Comparison of ENCODE assay signal across 11 mouse cellular contexts in the genomic region with DNA sequence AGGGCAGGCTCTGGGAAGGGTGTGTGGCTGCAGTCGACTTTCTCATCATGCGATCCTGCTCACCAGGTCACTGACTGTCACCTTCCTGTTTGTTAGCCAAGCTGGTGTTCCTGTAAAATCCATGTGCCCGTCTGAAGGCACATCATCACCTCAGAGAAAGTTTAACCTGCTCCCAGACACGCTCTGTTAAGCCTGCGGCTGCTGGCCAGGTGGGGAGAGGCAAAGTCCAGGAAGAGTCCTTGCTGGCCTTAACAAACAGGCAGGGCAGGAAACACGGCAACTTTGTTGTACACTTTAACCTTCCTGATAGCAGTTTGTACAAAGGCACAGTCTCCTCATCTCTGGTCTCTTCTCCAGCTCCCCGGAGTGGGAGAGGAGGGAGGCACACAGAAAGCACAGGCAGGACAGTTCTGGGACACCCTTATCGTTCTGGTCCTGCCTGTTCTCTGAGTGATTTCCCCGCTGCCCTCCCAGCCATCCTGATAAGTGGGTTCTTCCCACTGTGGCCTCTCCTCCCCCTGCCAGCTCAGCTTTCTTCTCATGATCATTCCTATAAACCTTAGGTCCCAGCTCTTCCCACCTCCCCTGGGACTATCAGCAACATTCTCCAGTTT. TPM values are rescaled to one million over a fixed set of nuclear protein-coding genes. Genes with fewer than 3 reads are reported as not detected.
DNase-seq lines count a peak whose midpoint lies in the region; ATAC-seq and TF ChIP-seq lines count a peak whose summit lies in the region.
"Had no signal": no experiment of that assay in that cellular context is flagged by ENCODE, and none has a peak within 500 bp of the region (broad histone marks: within the 10 kb centered on the region; RNA-seq: fewer than 3 reads in every experiment).

No protein-coding gene starts in this region.

- no peak overlapping the region for H3K9ac ChIP-seq in heart, embryonic 15.5 days
- no peak overlapping the region for H3K9ac ChIP-seq in heart, adult 2 months (ENCODE audit: low read depth, low read length)
- no peak overlapping the region for H3K9ac ChIP-seq in liver, adult 2 months (ENCODE audit: low read depth, low read length)

- peak overlapping the region; percentile 21; the same call in 1 of the 2 replicates for H3K27ac ChIP-seq in heart, embryonic 15.5 days
- no peak overlapping the region for H3K27ac ChIP-seq in heart, adult 2 months
- H3K27ac ChIP-seq in liver, adult 2 months (replicated peaks; ENCODE audit: insufficient read depth, low read depth, low read length), result no peak overlapping the region
- peak overlapping the region; percentile 29 for H3K27ac ChIP-seq in testis, adult 2 months (ENCODE audit: control insufficient read depth, insufficient read depth, low read depth, low read length)
- no peak overlapping the region for H3K27ac ChIP-seq in thymus, adult 2 months (ENCODE audit: control insufficient read depth, insufficient read depth, low read length)

- ATAC-seq in heart, embryonic 15.5 days (replicated peaks; ENCODE audit: insufficient number of reproducible peaks, insufficient read depth, low FRiP score, low read depth), result no peak
- ATAC-seq: Patski had no signal

- TF ChIP-seq POLR2A in heart, adult 2 months (IDR thresholded peaks at IDR 0.05; ENCODE audit: insufficient read depth, low read depth, low read length), result no peak
- TF ChIP-seq POLR2A in liver, adult 2 months (IDR thresholded peaks at IDR 0.05; ENCODE audit: extremely low read depth, insufficient read depth, low read length), result no peak
- peak; percentile 44; the same call in 1 of the 2 replicates for TF ChIP-seq POLR2A in testis, adult 2 months (IDR thresholded peaks at IDR 0.05; ENCODE audit: control insufficient read depth, low read depth, low read length)
- no peak for TF ChIP-seq POLR2A in thymus, adult 2 months (IDR thresholded peaks at IDR 0.05; ENCODE audit: control insufficient read depth, extremely low read depth, insufficient read depth, low read length, poor library complexity)

- intact Hi-C loops in heart, adult 2 months (cut with DNase I), result no loop called here

- no peak for DNase-seq in heart, adult 2 months
- DNase-seq in kidney, adult 9 months, result peak; percentile 96
- peak; percentile 85 for DNase-seq in liver, adult 2 months (ENCODE audit: extremely low read depth, low read depth, low spot score)
- no peak for DNase-seq in frontal cortex, postnatal 10 days (ENCODE audit: low spot score in 2 of 2)
- DNase-seq in thymus, adult 2 months, result no peak
- no peak for DNase-seq in thymus, postnatal 10 days (ENCODE audit: low spot score in 2 of 2)
- DNase-seq: adrenal gland, postnatal 10 days; left cerebral cortex, postnatal 4 days had no signal

- H3K4me2 ChIP-seq in heart, embryonic 15.5 days, result no peak overlapping the region

- WGBS in heart, embryonic 15.5 days, result 37% methylated on average over 9 of the region's 9 CpGs
- WGBS in heart, adult 2 months, result 38% methylated on average over 9 of the region's 9 CpGs
- WGBS in liver, adult 2 months, result 22% methylated on average over 9 of the region's 9 CpGs
- WGBS in thymus, adult 2 months, result 89% methylated on average over 9 of the region's 9 CpGs

- peaks cover 22% of the 10 kb centered on the region for H3K4me1 ChIP-seq in heart, embryonic 15.5 days (replicated peaks)
- peaks cover 3% of the 10 kb centered on the region for H3K4me1 ChIP-seq in heart, adult 2 months (ENCODE audit: control insufficient read depth, insufficient read depth, low read length)
- peaks cover 6% of the 10 kb centered on the region; the same call in 1 of the 2 replicates for H3K4me1 ChIP-seq in liver, adult 2 months (ENCODE audit: control insufficient read depth, insufficient read depth, low read length)
- H3K4me1 ChIP-seq in testis, adult 2 months (ENCODE audit: control insufficient read depth, insufficient read depth, low read length), result no peaks in the 10 kb centered on the region
- peaks cover 9% of the 10 kb centered on the region for H3K4me1 ChIP-seq in thymus, adult 2 months (replicated peaks; ENCODE audit: control insufficient read depth, insufficient read depth, low read length)

- H3K9me3 ChIP-seq in heart, embryonic 15.5 days (replicated peaks), result no peaks in the 10 kb centered on the region

- TF ChIP-seq CTCF in heart, adult 2 months (IDR thresholded peaks at IDR 0.05), result no peak
- no peak for TF ChIP-seq CTCF in liver, adult 2 months (IDR thresholded peaks at IDR 0.05; ENCODE audit: low read depth, low read length)
- no peak for TF ChIP-seq CTCF in testis, adult 2 months (IDR thresholded peaks at IDR 0.05; ENCODE audit: control insufficient read depth, insufficient read depth, insufficient replicate concordance, low read depth, low read length)
- no peak for TF ChIP-seq CTCF in thymus, adult 2 months (IDR thresholded peaks at IDR 0.05; ENCODE audit: borderline replicate concordance, control insufficient read depth, extremely low read depth, insufficient read depth, low read length, poor library complexity)

- H3K27me3 ChIP-seq in heart, embryonic 15.5 days, result no peaks in the 10 kb centered on the region
- no peaks in the 10 kb centered on the region for H3K27me3 ChIP-seq in heart, adult 2 months (ENCODE audit: control insufficient read depth, insufficient read depth, low read length)
- no peaks in the 10 kb centered on the region for H3K27me3 ChIP-seq in liver, adult 2 months (ENCODE audit: control insufficient read depth, insufficient read depth, low read length)
- no peaks in the 10 kb centered on the region for H3K27me3 ChIP-seq in testis, adult 2 months (ENCODE audit: control insufficient read depth, insufficient read depth, low read length)
- H3K27me3 ChIP-seq in thymus, adult 2 months (ENCODE audit: control insufficient read depth, insufficient read depth, low read length), result no peaks in the 10 kb centered on the region
- H3K27me3 ChIP-seq: Patski had no signal

- no peak for TF ChIP-seq EP300 in heart, adult 2 months (IDR thresholded peaks at IDR 0.05; ENCODE audit: insufficient read depth, low read depth, low read length)

- no peaks in the 10 kb centered on the region for H3K79me2 ChIP-seq in heart, adult 2 months (replicated peaks; ENCODE audit: control insufficient read depth, insufficient read depth, low read length)
- no peaks in the 10 kb centered on the region for H3K79me2 ChIP-seq in liver, adult 2 months (ENCODE audit: control insufficient read depth, insufficient read depth, low read length)

- no peaks in the 10 kb centered on the region for H3K36me3 ChIP-seq in heart, embryonic 15.5 days
- no peaks in the 10 kb centered on the region for H3K36me3 ChIP-seq in heart, adult 2 months (ENCODE audit: control insufficient read depth, insufficient read depth, low read length)
- H3K36me3 ChIP-seq in liver, adult 2 months (ENCODE audit: control insufficient read depth, insufficient read depth, low read length), result no peaks in the 10 kb centered on the region
- H3K36me3 ChIP-seq in testis, adult 2 months (ENCODE audit: control insufficient read depth, insufficient read depth, low read length), result no peaks in the 10 kb centered on the region
- no peaks in the 10 kb centered on the region for H3K36me3 ChIP-seq in thymus, adult 2 months (ENCODE audit: control insufficient read depth, insufficient read depth, low read length)

- no peak overlapping the region for H3K4me3 ChIP-seq in heart, embryonic 15.5 days
- H3K4me3 ChIP-seq in heart, adult 2 months, result no peak overlapping the region
- H3K4me3 ChIP-seq in liver, adult 2 months (ENCODE audit: insufficient read depth, low read depth, low read length), result no peak overlapping the region
- peak overlapping the region; percentile 20 for H3K4me3 ChIP-seq in testis, adult 2 months (ENCODE audit: control insufficient read depth, low read depth, low read length)
- no peak overlapping the region for H3K4me3 ChIP-seq in thymus, adult 2 months (ENCODE audit: control insufficient read depth, insufficient read depth, low read length)

RNA-seq across cellular contexts. Expression of gene Capn15, which starts 36.2 kb away (rescaled TPM):
- 9.3 and 13.5 TPM in 2 replicates for polyA plus RNA-seq in heart, embryonic 15.5 days (2015; fragmentation: Nextera tagmentation; extraction: Ambion mirVana)
- total RNA-seq in heart, adult 2 months (2021), result 1 to 10 TPM; 6.1 to 7.4 TPM
- polyA plus RNA-seq in heart, adult 2 months (2012; rRNA removed), result 15.1 and 15.5 TPM in 2 replicates
- total RNA-seq in liver, adult 2 months (2014; rRNA removed), result 1.8 and 3.0 TPM in 2 replicates
- 16.8 and 23.3 TPM in 2 replicates for polyA plus RNA-seq in liver, adult 2 months (2012; rRNA removed)
- polyA plus RNA-seq in testis, adult 2 months (2012; rRNA removed), result 20.1 and 22.1 TPM in 2 replicates
- polyA plus RNA-seq in thymus, adult 2 months (2012; rRNA removed), result 80.7 and 82.6 TPM in 2 replicates

RNA-seq across cellular contexts. Expression of gene Rab11fip3, which starts 47.5 kb away (rescaled TPM):
- 10.2 and 12.8 TPM in 2 replicates for polyA plus RNA-seq in heart, embryonic 15.5 days (2015; fragmentation: Nextera tagmentation; extraction: Ambion mirVana)
- total RNA-seq in heart, adult 2 months (2021), result 10 to 100 TPM; 29.7 to 30.5 TPM
- polyA plus RNA-seq in heart, adult 2 months (2012; rRNA removed), result 29.3 and 33.1 TPM in 2 replicates
- 4.6 and 7.7 TPM in 2 replicates for total RNA-seq in liver, adult 2 months (2014; rRNA removed)
- 11.1 and 13.2 TPM in 2 replicates for polyA plus RNA-seq in liver, adult 2 months (2012; rRNA removed)
- polyA plus RNA-seq in testis, adult 2 months (2012; rRNA removed), result 35.2 and 37.5 TPM in 2 replicates
- polyA plus RNA-seq in thymus, adult 2 months (2012; rRNA removed), result 25.2 and 26.2 TPM in 2 replicates

Comparison
In these comparisons a context has a peak if more than half of its experiments do, and no peak if none do; other contexts are left out.
1. H3K27ac ChIP-seq: peak in heart, embryonic 15.5 days (single experiment) and testis, adult 2 months (single experiment); none in heart, adult 2 months (single experiment), liver, adult 2 months (single experiment) and thymus, adult 2 months (single experiment).
2. DNase-seq: peak in kidney, adult 9 months (single experiment) and liver, adult 2 months (single experiment); none in heart, adult 2 months (0 of 2), frontal cortex, postnatal 10 days (0 of 2), thymus, adult 2 months (single experiment) and thymus, postnatal 10 days (0 of 2).